Mouse (Mus musculus) intestine, postnatal 0 days (tissue): Measurements from ENCODE around the gene Anxa3. TPM values are rescaled to one million over a fixed set of nuclear protein-coding genes. Genes with fewer than 3 reads are reported as not detected.

Source experiments
- ATAC-seq: fragments of 200-750 bp; cut with Nextera tagmentation; 2 replicates; pipeline ENCODE4 v1.8.0; 2017; ENCODE audit warnings: mild to moderate bottlenecking, moderate TSS enrichment, moderate library complexity
- H3K27ac ChIP-seq: fragments of 300-500 bp; sonication (generic); 2 replicates; pipeline ENCODE4 v1.5.1; 2014; ENCODE audit warnings: mild to moderate bottlenecking, low read depth, low read length, moderate library complexity
- H3K27me3 ChIP-seq: fragments of 300-500 bp; sonication (generic); replicated peaks from 2 replicates; pipeline ENCODE4 v1.6.1; 2014; ENCODE audit warnings: low read length, mixed read lengths; ENCODE audit not compliant: control insufficient read depth, insufficient read depth
- H3K36me3 ChIP-seq: fragments of 300-500 bp; sonication (generic); 2 replicates; pipeline ENCODE4 v1.6.1; 2014; ENCODE audit warnings: mild to moderate bottlenecking, moderate library complexity; ENCODE audit not compliant: control insufficient read depth, insufficient read depth
- H3K4me1 ChIP-seq: fragments of 300-500 bp; sonication (generic); replicated peaks from 2 replicates; pipeline ENCODE4 v1.6.1; 2014; ENCODE audit warnings: antibody characterized with exemption, low read length, mixed read lengths; ENCODE audit not compliant: control insufficient read depth, insufficient read depth
- H3K4me2 ChIP-seq: fragments of 300-500 bp; sonication (generic); replicated peaks from 2 replicates; pipeline ENCODE4 v1.6.1; 2014; ENCODE audit warnings: low read depth, mild to moderate bottlenecking, moderate library complexity
- H3K4me3 ChIP-seq: fragments of 300-500 bp; sonication (generic); 2 replicates; pipeline ENCODE4 v1.5.1; 2014; ENCODE audit warnings: low read depth, low read length
- H3K9ac ChIP-seq: fragments of 300-500 bp; sonication (generic); 2 replicates; pipeline ENCODE4 v1.6.1; 2014; ENCODE audit warnings: mild to moderate bottlenecking, low read depth, low read length
- H3K9me3 ChIP-seq: fragments of 300-500 bp; sonication (generic); 2 replicates; pipeline ENCODE4 v1.6.1; 2016; ENCODE audit warnings: mixed run types; ENCODE audit not compliant: control insufficient read depth
- CTCF ChIP-seq: sonication (generic); IDR thresholded peaks from 2 replicates; pipeline ENCODE4 v1.5.1; 2016; ENCODE audit warnings: low read depth, mild to moderate bottlenecking, control low read depth, antibody characterized with exemption, moderate library complexity
- WGBS: fragments of 180-500 bp; shearing (Covaris S2); extraction: QIAGEN DNeasy Blood & Tissue Kit; methylation state at CpG from one replicate; pipeline ENCODE4 v1.1.7; 2014; 5-methylcytosine and 5-hydroxymethylcytosine counted together
- polyA plus RNA-seq: library from polyadenylated mRNA; unstranded; fragments of >200 nt; fragmentation: Nextera tagmentation; extraction: Ambion mirVana; gene quantifications from 2 replicates; pipeline ENCODE4 v1.2.1, GENCODE M21; 2015

Anxa3 gene
- polyA plus RNA-seq, 1 experiment from 2014 or later, result 32.1 TPM

GRCm38 (mm10) chr5:96854350-96854749, 61.2 kb downstream of the Anxa3 start:
- ATAC-seq, result no peak
- no peaks in the 10 kb centered on the region for H3K36me3 ChIP-seq
- no peak overlapping the region for H3K9ac ChIP-seq
- 61% methylated on average over 3 of the region's 3 CpGs for WGBS
- no peak overlapping the region for H3K4me3 ChIP-seq
- TF ChIP-seq CTCF, result peak; percentile 72
- no peaks in the 10 kb centered on the region for H3K9me3 ChIP-seq
- no peaks in the 10 kb centered on the region for H3K4me1 ChIP-seq
- H3K27ac ChIP-seq, result no peak overlapping the region
- H3K27me3 ChIP-seq, result no peaks in the 10 kb centered on the region
- no peak overlapping the region for H3K4me2 ChIP-seq

- H3K27ac ChIP-seq, result no peak overlapping the region
- WGBS, result 78% methylated on average over 1 of the region's 1 CpGs
- no peak overlapping the region for H3K4me2 ChIP-seq
- no peaks in the 10 kb centered on the region for H3K36me3 ChIP-seq
- H3K9me3 ChIP-seq, result no peaks in the 10 kb centered on the region
- 0 out of 2 replicates have a peak, but pooled peaks cover 4% of the 10 kb centered on the region for H3K4me1 ChIP-seq
- TF ChIP-seq CTCF, result no peak
- no peaks in the 10 kb centered on the region for H3K27me3 ChIP-seq
- no peak overlapping the region for H3K9ac ChIP-seq
- ATAC-seq, result 0 out of 2 replicates have a peak, but pooled peaks have one; percentile 63
- no peak overlapping the region for H3K4me3 ChIP-seq
Observed at GRCm38 (mm10) chr5:96859938-96860337, 66.8 kb downstream of the Anxa3 start.

GRCm38 (mm10) chr5:96867171-96867570, 74.0 kb downstream of the Anxa3 start:
- TF ChIP-seq CTCF, result no peak
- Histone ChIP-seq H3K9ac (no peak overlapping the region), H3K36me3 (no peaks in the 10 kb centered on the region), H3K27ac (no peak overlapping the region), H3K4me2 (no peak overlapping the region), H3K4me3 (no peak overlapping the region), H3K9me3 (no peaks in the 10 kb centered on the region), H3K4me1 (no peaks in the 10 kb centered on the region), H3K27me3 (no peaks in the 10 kb centered on the region)
- WGBS, result 85% methylated on average over 4 of the region's 4 CpGs
- ATAC-seq, result no peak

- no peak overlapping the region for H3K9ac ChIP-seq
- no peak overlapping the region for H3K4me3 ChIP-seq
- no peaks in the 10 kb centered on the region for H3K9me3 ChIP-seq
- no peak overlapping the region for H3K4me2 ChIP-seq
- H3K4me1 ChIP-seq, result no peaks in the 10 kb centered on the region
- TF ChIP-seq CTCF, result no peak
- no peaks in the 10 kb centered on the region for H3K27me3 ChIP-seq
- H3K36me3 ChIP-seq, result no peaks in the 10 kb centered on the region
- ATAC-seq, result no peak
- H3K27ac ChIP-seq, result no peak overlapping the region
- 58% methylated on average over 6 of the region's 6 CpGs for WGBS
Observed at GRCm38 (mm10) chr5:96868893-96869292, 75.8 kb downstream of the Anxa3 start.

- Histone ChIP-seq H3K9ac (no peak overlapping the region), H3K4me1 (no peaks in the 10 kb centered on the region), H3K4me2 (no peak overlapping the region), H3K4me3 (no peak overlapping the region), H3K36me3 (no peaks in the 10 kb centered on the region), H3K27me3 (no peaks in the 10 kb centered on the region), H3K27ac (no peak overlapping the region), H3K9me3 (no peaks in the 10 kb centered on the region)
- no peak for TF ChIP-seq CTCF
- no peak for ATAC-seq
- 84% methylated on average over 12 of the region's 12 CpGs for WGBS
Observed at GRCm38 (mm10) chr5:96870996-96871395, 77.9 kb downstream of the Anxa3 start.

GRCm38 (mm10) chr5:96878178-96878577, 85.0 kb downstream of the Anxa3 start:
- ATAC-seq, result no peak
- 94% methylated on average over 1 of the region's 1 CpGs for WGBS
- no peaks in the 10 kb centered on the region for H3K27me3 ChIP-seq
- 0 out of 2 replicates have a peak, but pooled peaks cover 5% of the 10 kb centered on the region for H3K9me3 ChIP-seq
- peak; percentile 75 for TF ChIP-seq CTCF
- no peaks in the 10 kb centered on the region for H3K36me3 ChIP-seq
- no peak overlapping the region for H3K4me2 ChIP-seq
- H3K9ac ChIP-seq, result no peak overlapping the region
- H3K4me1 ChIP-seq, result no peaks in the 10 kb centered on the region
- no peak overlapping the region for H3K27ac ChIP-seq
- H3K4me3 ChIP-seq, result no peak overlapping the region
